Mouse (Mus musculus): Measurements from ENCODE around the gene E2f2.
A peak's percentile ranks its signal among the peaks of the same experiment; 100 is the strongest.

The E2f2 gene

DNA sequence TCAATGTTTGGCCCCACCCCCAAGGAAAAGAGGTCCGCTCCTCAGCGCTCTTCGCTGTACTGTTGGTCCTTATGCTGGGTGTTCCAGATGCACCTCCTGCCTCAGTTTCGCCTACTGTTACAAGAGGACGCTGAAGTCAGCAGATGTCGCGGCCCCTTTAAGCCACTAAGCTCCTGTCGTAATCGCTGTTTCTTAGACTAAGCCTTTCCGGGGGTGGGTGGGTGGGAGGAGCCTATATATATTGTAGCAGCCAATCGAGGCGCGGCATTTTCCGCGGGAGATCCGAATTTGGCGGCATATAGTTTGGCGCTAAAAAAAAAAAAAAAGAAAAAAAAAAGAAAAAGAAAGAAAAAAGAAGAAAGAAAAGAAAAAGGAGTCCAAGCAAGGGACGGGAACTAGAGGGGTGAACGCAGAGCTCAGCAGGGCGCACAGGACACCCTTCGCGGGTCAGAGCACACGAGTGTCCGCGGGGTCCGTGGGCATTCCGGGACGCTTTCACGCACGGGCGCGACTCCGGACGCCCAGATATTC is at the start of gene E2f2:
E2f2 (plus strand) TSS at position 384 of the 531 bp plus-strand sequence.
- peak; percentile 86 for DNase-seq (ENCODE audit: low read depth, low spot score)

DNA sequence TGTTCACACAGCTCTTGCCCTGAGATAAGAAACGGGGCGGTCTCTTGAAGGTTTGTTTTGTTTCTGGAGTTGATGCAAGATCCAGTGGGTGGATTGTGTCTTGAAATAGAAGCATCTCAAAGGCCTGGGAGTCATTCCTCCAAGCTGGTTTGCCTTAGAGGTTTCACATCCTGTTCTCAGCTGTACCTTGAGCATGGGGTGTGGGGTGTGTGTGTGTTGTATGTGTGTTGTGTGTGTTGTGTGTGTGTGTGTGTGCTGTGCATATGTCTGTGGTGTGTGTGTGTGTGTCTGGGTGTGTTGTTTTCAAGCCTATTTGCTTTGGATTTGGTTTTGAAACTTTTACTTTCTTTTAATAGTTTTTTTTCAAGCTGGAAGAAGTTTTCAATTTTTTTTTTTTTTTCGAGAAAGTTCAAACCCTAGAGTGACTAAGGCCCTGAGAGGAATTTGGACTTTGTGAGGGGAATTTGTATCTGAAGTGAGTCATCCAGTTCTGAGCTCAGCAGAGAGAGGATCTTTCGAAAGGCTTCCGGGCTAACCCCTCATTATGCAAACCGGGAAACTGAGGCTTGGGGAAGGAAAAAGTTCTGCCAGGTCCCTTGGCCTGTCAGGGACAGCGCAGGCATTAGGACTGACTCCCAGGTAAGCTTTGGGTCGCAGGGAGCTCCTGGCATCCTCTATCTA is 48.9 kb upstream of the E2f2 start:
- no peak for DNase-seq (ENCODE audit: low read depth, low spot score)

DNA sequence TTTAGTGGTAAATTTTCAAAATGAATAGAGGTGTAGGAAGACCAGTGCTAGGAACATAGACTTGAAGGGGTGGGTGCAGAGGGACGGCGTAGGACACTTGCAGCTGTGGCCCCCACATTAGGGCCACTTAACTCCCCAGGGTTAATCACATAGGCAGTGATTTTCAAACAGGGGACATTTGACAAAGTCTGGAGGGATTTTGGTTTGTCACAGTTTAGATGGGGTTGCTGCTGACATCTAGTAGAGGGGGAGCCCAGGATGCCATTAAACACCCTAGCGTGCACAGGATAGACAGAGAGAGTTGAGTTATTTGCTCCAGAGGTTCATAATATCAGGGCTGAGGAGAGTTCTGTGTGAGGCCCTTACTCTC is 48.4 kb upstream of the E2f2 start:
- no peak for DNase-seq (ENCODE audit: low read depth, low spot score)

DNA sequence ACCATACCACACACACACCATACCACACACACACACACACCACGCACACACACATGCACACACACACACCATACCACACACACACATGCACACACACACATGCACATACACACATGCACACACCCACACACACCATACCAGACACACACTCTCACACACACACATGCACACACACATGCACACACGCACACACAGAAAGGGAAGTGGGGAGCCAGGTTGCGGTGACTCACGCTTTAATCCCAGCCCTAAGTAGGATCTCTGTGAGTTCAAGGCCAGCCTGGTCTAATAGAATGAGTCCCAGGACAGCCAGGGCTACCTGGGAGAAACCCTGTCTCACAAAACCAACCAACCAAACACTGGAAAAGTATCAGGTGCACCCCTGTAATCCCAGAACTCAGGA is 47.6 kb upstream of the E2f2 start:
- no peak for DNase-seq (ENCODE audit: low read depth, low spot score)

DNA sequence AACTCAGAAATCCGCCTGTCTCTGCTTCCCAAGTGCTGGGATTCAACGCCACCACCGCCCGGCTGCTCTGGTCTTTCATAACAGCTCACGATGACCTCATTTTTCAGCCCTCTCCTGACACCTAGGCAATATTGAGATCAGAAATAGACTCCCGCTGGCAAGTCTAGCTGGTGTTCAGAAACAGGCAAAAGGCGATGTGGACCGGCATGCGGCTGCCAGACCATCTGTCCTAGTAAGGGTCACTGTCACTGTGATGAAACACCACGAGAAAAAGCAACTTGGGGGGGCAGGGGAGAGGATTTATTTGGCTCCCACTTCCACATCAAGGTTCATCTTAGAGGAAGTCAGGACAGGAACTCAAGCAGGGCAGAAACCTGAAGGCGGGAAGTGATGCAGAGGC is 46.7 kb upstream of the E2f2 start:
- DNase-seq (ENCODE audit: low read depth, low spot score), result no peak

DNA sequence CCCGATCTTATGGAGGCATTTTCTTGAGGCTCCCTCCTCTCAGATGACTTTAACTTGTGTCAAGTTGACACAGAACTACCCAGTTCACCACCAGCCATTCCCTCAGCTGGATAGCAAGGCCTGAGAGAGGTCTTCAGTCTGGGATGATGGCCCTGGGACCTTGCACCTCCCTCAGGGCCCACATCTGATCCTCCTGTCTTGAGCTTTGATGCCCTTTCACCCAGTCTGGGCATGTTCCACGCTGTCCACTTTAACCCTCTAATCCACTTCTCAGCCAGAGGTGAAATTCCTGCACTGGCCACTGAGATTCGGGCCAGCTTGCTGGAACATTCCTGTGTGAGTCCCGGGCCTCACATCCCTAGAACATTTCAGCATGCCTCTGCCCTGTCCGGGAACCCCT is 46.2 kb upstream of the E2f2 start:
- DNase-seq (ENCODE audit: low read depth, low spot score), result no peak

DNA sequence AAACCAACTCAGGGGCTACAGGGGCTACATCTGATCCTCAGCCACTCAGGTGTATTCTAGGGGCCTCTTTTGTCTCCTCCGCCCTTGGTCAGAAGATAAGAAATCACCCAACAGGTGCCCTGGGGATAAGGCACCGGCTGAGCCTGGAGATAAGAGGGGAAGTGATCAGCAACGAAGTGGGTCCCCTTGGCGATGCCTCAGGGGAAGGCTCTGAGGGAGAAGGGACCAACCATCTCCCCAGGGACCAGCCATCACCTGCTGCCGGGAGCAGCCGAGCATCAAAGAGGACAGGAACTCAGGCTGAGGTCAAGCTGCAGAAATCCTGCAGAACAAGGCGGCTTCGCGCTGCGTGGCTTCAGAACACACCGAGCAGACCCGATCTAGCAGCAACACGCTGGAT is 44.5 kb upstream of the E2f2 start:
- no peak for DNase-seq (ENCODE audit: low read depth, low spot score)

DNA sequence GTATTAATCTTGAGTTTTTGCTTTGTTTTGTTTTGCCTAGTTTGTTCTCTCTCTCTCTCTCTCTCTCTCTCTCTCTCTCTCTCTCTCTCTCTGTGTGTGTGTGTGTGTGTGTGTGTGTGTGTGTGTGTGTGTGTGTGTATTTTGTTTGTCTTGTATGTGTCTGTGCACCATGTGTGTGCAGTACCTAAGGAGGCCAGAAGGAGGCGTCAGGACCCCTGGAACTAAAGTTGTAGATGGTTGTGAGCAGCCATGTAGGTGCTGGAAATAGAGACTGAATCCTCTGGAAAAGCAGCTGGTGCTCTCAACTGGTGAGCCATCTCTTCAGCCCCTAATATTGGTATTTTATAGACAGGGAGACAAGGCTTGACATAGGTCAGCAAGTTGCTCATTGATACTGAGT is 42.4 kb upstream of the E2f2 start:
- DNase-seq (ENCODE audit: low read depth, low spot score), result no peak

DNA sequence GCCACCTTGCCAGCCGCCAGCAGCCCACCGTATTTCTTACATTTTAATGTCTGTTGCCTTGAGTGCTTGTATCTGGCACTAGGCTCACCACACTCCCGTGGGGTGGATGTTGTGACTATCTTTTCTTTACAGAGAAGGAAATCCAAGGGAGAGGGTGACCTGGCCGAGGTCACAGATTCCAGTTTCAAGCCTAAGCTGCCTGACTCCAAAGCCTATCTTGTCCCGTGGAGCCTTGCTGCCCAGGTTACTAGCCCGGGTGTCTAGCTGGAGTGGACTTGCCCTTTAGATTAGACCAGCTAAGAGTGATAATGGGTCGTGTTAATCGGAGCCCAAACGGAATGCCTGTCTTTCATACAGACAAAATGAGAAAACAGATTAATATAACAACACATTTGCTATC is 38.4 kb upstream of the E2f2 start:
- no peak for DNase-seq (ENCODE audit: low read depth, low spot score)

DNA sequence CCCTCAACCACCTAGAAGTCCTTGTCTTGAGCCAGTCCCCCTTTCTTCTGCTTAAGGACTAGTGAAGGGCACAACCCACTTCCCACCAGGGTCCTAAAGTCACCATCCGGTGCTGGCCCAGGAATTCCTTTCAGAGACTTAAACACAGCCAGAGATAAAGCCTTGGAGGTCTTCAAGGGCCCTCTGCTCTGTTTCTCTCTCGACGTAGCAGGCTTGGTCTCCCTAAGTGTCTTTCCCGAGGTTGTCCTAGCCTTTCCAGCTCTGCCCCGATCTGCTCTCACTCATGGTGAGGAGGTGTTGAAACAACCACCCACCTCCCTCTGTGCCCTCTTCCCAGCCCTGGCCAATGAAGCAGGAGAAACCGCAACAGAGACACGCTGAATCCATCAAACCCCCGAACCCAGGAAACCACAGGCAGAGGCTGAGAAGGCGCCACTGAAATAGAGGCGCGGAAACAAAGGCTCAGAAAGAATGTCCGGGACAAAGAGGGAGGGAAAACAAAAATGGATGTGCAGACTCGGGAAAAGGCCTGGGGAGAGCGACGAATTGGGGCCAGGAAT is 37.7 kb upstream of the E2f2 start:
- no peak for DNase-seq (ENCODE audit: low read depth, low spot score)

DNA sequence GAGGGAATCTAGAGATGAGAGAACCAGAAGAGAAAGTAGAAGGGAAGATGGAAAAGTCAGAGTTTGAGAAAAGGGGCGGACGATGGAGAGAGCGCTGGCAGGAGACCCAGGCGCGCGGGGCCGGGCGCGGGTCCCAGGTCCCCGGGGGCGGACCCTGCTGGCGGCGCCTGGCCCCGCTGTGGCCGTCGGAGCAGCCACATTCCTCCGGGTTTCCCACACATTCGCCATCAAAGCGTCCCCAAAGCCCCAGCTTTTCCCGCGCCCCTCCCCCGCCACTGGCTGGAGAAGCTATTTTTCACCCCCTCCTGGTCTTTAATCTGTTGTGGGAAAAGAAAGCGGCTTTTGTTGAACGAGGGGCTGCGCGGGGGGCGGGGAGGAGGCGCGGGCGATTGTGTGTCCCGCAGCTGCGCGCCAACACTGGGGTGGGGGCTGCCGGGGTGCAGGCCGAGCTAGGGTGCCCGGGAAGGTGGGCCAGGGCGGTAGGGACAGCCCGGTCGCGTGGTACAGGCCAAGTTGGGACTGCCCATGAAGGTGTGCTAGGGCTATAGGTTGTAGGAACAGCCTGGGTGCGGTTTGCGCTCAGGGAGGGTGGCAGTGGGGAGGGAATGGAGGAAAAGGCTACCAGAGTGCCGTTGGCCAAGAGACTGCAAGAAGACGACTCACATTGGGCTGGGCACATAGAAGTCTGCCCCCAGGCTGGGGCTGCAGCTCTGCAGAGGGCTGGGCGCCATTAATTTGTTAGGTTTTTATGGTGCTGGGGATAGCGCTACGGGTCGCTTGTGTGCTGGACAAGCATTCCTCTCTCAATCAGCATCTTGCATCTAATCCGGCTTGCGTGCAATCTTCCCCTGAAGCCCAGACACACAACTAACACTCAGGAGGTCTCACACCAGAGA is 37.0 kb upstream of the E2f2 start:
- DNase-seq (ENCODE audit: low read depth, low spot score), result peak; percentile 84

DNA sequence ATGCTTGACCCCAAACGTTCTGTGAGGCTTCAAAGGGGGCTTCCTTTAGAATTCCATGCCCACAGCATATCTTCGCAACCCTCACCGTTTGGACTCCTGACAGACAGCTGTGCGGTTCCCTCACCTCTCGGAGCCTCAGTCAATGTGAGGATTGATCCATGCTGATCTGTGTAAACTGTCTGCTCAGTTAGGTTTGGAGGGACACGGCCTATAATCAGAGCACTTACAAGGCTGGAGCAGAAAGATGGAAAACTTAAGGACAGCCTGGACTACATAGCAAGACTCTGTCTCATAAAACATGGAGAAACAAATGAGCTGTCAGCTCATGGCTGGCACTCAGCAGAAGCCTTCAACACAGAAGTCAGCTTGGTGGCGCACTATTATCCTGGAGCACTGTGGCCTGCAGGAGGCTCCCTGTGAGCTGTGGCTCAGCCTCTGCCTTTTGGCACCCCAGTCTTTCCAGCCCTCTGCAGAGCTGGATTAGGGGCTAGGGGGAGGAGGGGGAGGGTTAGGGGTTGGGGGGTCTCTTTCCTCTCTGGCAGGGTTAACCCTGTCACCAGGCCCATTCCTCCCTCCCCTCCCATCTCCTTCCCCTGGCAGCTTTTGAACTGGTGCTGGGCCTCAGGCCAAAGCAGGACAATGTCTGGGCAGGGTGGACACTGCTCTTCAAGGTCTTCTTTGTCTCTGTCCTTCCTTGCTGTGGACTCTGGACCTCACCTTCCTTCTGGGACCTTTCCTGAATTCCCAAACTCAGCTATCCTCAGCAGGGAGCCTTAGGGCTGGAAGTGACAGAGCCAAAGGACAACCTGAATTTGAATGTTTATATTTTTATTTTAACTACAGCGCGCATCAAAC is 36.1 kb upstream of the E2f2 start:
- DNase-seq (ENCODE audit: low read depth, low spot score), result no peak

DNA sequence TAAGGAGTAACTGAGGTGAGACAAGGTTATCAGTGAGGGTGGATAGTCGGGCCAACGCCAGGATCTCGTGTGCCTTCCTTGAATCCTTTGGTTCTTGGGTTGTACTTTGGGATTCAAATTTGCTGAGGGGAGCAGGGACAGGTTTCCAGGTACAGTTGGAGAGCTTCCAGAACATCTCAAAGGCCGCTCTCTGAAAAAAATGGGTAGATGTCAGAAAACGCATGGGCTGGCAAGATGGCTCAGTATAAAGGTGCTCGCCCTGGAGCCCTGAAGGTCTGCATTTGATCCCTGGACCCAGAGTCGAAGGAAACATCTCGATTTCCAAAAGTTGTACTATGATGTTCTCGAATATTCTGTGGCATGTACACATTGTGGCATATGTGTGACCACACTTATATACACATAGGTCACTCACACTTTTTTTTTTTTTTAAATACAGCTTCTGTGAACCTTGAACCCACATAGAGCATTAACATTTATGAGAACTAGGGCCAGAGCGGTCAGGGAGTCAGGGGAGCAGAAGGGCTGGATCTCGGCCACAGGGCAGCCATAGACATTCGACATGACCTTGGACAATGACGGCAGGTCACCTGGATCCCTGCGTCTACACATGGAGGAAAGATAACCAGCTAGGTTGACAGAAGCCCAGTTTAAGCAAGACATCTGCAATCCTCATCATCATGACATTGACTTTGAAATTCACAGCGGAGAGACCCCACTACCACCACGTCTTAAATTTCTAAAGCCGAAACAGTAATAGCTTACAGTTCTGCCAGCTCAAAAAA is 32.7 kb upstream of the E2f2 start:
- DNase-seq (ENCODE audit: low read depth, low spot score), result no peak

DNA sequence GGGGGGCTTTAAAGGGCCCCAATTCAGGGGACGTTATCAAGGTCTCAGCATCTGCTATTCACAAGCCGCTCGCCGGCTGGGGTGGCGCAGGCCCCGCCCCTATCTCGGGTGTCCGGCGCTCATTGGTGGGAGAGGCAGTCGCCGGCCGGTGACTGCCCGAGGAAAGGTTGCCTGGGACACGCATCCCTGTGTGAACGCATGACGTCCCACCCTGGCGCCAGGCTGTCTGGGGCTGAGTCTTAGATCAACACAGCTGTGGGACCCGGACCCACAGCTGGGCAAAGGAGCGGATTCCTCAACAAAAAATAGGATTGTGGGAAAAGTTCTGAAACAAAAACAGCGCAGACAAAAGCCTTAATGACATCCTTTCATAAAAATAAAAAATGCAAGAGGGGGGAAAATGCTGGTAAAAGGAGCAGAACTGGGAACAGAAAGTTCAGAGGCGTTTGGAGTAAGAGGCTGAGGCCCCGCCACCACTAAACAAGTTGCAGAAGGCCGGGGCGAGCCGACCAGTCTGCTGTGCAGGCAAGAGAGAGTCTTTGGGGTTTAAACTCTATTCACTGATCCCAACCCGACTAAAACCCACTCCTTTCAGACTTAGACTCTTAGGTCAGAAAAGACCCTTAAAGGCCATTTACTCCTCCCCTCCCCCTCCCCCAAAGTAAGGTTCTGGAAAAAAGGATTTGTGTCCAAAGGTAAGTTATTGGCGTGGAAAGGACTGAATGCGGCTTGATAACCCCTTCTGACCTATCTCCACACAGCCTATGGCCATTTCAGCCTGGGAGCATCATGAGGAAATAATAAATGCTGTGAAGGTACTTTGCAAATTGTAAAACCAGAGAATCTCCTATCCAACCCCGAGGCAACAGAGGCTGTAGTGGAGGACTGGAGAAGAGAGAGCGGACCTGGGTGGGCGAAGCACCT is 31.6 kb upstream of the E2f2 start:
- DNase-seq (ENCODE audit: low read depth, low spot score), result peak; percentile 98

DNA sequence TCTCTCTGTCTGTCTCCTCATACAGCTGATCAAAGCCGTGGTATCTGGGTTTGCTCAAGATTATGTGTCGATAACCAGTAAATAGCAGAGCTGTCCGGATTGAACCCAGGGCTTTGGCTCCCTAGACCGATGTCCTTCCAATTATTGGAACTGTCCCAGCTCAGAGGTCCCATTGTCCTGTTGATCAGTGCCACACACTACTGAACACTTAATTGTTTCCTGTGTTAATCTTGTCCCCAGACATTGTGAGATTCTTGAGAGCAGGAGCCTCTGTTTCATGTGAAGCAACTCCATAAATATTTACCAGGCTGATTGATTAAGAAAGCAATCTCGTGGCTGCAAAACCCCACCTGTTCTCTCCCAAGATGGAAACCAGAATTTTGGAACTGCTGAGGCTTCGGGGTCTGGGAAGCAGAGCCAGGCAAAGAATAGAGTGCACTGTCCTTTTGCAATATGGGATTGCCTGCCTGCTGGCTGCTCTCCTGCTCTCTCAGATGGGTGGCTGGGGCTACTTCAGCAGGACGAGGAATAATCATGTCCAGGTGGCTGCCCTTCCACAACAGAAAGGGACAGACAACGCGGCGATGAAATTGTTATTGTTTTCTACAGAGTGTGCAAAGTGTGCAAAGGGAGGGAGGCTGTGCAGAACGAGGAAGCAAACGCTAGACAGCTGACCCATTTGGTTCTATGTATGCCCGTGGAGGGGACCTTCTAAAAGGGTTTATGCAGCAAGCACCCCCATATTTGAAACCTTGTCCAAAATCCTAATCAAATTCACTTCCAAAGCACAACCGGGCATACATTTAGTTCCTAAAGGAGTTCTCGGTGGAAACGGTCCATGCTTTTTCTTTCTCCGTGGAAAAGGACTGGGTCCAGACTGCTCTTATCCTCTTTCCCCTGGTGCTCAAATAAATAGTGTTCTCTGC is 29.7 kb upstream of the E2f2 start:
- no peak for DNase-seq (ENCODE audit: low read depth, low spot score)

DNA sequence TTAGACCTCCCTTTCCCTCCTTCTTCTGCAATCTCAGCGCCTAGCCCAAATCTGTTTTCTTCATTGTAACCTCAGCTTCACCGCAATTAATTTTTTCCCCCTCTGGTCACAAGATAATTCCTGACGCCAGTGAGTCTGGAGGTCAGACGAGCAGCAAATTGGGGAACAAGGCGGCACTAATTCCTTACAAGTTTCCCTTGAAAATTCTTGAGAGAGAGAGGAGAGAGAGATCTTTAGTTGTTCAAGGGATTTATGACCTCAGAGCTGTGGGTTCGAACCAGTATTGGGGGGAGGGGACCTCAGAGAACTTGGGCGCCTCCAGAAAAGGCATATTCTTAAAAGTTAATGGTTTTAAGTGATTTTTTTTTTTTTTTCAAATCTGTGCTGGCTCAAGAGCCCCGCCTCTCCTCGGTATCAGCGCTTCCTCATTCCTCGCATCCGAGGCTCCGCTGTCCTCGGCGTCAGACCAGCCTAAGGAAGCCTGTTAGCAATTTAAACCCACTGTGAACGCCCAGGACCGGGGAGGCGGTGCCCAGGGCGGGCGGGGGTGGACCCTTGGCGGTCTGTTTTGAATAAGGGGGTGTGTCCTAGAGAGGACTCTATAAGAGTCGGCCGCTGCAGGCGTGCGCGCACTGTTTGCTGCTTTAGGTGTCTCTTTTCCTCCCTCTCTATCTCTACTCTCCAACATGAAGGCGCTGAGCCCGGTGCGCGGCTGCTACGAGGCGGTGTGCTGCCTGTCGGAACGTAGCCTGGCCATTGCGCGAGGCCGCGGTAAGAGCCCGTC is 28.8 kb upstream of the E2f2 start, which contains the start of gene Id3:
Id3 (plus strand) TSS at position 305 of the 784 bp plus-strand sequence.
- peak; percentile 96 for DNase-seq (ENCODE audit: low read depth, low spot score)

DNA sequence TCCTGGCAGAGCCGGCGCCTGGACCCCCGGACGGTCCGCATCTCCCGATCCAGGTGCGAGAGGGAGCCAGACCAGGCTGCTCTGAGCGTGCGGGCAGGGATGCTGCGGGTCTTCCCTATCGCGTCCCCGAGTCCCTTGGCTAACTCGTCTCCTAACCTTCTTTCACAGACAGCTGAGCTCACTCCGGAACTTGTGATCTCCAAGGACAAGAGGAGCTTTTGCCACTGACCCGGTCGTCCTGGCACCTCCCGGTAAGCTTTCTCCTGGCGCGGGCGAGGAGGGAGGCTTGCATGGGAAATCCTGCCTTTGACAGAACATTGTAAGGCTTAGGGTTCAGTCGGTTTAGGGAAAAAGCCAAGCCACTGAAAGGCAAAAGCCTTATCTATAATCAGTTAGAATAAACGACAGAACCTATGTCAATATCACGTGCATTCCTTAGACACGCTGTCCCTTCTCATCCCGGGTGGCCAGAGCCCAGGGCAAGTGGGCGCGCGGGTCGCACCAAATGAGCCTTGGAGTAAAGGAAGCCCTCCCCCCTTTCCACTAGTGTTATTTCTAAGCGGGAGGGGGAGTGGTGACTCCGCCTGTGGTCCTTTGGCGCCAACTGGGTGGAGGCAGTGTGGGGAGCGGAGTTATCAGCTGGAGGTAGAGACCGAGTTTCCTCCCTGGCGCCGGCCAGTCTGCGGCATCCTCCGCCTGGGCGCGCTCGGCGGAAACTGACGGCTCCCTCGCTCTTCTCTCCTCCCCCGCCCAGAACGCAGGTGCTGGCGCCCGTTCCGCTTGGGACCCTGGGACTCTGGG is 27.9 kb upstream of the E2f2 start:
- peak; percentile 68 for DNase-seq (ENCODE audit: low read depth, low spot score)

All from mesoderm, embryonic 11.5 days (tissue).